Mouse (Mus musculus) bone marrow, adult 2 months (tissue): ENCODE data around the gene Pgm3.

Experiments
- CTCF ChIP-seq: fragments of 200-500 bp; IDR thresholded peaks from 2 replicates; pipeline ENCODE4 v1.5.1; 2011; ENCODE audit warnings: low read length, control low read depth; ENCODE audit not compliant: control insufficient read depth, insufficient read depth
- POLR2A ChIP-seq: fragments of 200-500 bp; IDR thresholded peaks from 2 replicates; pipeline ENCODE4 v1.6.1; 2011; ENCODE audit warnings: low read depth, mild to moderate bottlenecking, control low read depth, low read length, borderline replicate concordance; ENCODE audit not compliant: control insufficient read depth

- peak; percentile 88 for TF ChIP-seq POLR2A
- TF ChIP-seq CTCF: no peak
Observed at GRCm38 (mm10) chr9:86571540-86572135, at the start of gene Pgm3, which contains the start of gene Rwdd2a.
